Mouse (Mus musculus): ENCODE measurements at regions not wholly inside any gene's neighbourhood (a gene's known extent, or its start where the extent isn't known, plus 50 kb on each side); places are given as distances from the start of the nearest gene placed in this dataset.

DNA sequence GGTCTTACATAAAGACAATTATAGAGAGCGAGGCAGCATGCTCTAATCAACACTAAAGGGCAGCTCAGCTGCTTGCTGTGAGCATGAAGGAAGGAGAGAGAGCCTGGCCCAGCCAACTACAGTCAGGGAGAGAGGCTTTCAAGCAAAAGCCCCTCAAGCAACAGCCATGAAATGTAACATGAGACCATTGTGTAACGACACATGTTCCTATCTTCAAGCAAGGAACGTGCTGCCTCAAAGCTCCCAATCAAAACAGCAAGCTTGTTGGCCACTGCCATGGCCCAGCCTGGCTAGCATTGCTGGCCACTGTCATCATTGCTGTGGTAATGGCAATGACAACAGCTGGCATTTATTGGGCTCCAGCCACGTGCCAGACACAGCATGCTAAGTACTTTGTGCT is 115.9 kb upstream of the Gm12830 start:
- TF ChIP-seq GATA1 (IDR thresholded peaks at IDR 0.05; ENCODE audit: borderline replicate concordance, low read length) = no peak
- no peak for TF ChIP-seq FLI1 (IDR thresholded peaks at IDR 0.05; ENCODE audit: low read length)
